Mouse (Mus musculus): Measurements from ENCODE around the gene Cdc14a. TPM values are rescaled to one million over a fixed set of nuclear protein-coding genes. Genes with fewer than 3 reads are reported as not detected.
A peak's percentile ranks its signal among the peaks of the same experiment; 100 is the strongest.
"Not testable (repeated sequence)": the region's sequence is repeated elsewhere in the genome, so short reads cannot be mapped to it uniquely, and the experiment has no call there.

Cdc14a gene
- polyA plus RNA-seq, 1 experiment, result 2.9 TPM

GRCm38 (mm10) chr3:116361101-116361500 is 62.7 kb downstream of the Cdc14a start:
- Histone ChIP-seq H3K4me1 (ENCODE audit: control insufficient read depth, insufficient read depth, low read length) (no peaks in the 10 kb centered on the region), H3K4me3 (ENCODE audit: insufficient read depth, low read length) (no peak overlapping the region), H3K27ac (ENCODE audit: insufficient read depth, low read length) (no peak overlapping the region)
- TF ChIP-seq CTCF (IDR thresholded peaks at IDR 0.05; ENCODE audit: extremely low read depth, insufficient read depth, low read length) (no peak), POLR2A (IDR thresholded peaks at IDR 0.05; ENCODE audit: extremely low read depth, insufficient read depth, low read length) (no peak)

DNA sequence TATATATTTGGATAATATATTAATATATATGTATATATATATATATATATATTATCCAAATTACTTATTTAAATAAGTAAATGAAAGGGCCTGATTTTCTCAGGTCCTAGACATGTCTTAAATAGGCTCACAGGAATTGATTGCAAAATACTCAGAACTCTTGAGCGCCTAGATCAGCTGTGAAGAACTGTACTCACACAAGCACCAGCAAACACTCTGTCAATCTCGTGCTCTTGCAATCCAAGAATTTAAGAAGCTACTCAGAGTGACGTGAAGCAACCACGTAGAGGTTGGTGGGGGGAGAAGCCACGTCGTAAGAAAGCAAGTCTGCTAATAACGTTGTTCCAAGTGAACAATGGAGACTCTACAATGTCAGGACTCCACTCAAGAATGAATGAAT is 66.0 kb downstream of the Cdc14a start:
- Histone ChIP-seq H3K4me1 (ENCODE audit: control insufficient read depth, insufficient read depth, low read length) (no peaks in the 10 kb centered on the region), H3K4me3 (ENCODE audit: insufficient read depth, low read length) (no peak overlapping the region), H3K27ac (ENCODE audit: insufficient read depth, low read length) (no peak overlapping the region)
- TF ChIP-seq POLR2A (IDR thresholded peaks at IDR 0.05; ENCODE audit: extremely low read depth, insufficient read depth, low read length) (no peak), CTCF (IDR thresholded peaks at IDR 0.05; ENCODE audit: extremely low read depth, insufficient read depth, low read length) (no peak)

DNA sequence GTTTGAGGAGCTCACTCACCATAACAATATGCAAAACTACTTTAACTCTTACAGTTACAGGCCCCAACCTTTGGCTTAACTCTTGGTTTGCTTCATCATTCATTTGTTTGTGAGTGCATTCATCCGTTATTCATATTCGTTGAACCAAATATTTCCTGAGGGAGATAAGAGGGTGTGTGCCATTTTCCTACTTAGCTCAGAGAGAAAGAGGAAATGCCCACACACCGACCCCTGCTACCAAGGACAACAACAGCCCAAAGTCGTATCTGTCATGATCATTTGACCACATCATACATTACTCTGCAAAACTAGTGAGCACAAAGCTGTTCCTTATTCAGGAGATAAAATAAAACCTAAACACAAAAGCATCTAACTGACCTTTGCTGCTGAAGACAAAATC is 66.7 kb downstream of the Cdc14a start:
- TF ChIP-seq POLR2A (IDR thresholded peaks at IDR 0.05; ENCODE audit: extremely low read depth, insufficient read depth, low read length) (no peak), CTCF (IDR thresholded peaks at IDR 0.05; ENCODE audit: extremely low read depth, insufficient read depth, low read length) (no peak)
- H3K4me1 ChIP-seq (ENCODE audit: control insufficient read depth, insufficient read depth, low read length), result no peaks in the 10 kb centered on the region
- no peak overlapping the region for H3K27ac ChIP-seq (ENCODE audit: insufficient read depth, low read length)
- H3K4me3 ChIP-seq (ENCODE audit: insufficient read depth, low read length), result no peak overlapping the region

DNA sequence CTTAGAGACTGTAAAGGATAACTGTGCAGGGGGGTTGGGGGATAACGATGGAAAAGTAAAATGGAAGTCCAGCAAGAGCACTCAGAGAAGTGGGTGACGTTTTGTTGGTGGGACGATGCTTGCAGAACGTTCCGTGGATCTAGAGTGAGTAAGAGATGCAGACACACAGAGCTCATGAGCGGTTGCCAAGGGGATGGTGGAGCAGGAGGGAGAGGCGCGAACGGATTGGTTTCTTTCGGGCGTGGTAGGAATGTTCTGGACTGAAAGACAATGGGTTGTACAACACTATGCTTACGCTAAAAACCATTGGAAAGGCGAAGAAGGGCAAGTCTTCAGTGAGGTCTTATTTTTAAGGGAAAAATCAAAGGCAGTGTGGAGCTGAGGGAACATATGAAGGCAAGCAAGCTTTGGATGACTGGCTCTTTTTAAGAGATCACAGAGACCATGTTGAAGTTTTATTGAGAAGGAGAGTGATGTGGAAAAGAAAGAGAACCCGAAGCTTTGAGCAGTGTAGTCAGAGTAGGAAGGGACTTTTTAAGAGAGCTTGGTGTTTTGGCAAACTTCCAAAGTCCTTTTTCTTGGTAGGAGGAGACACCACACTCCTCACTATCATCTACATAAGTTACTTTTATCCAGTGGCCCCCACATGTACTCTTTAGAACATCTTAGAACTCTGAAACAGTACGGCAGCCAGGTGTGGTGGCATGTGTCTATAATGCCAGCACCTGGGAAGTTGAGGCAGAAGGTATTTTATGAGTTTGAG is 68.6 kb downstream of the Cdc14a start:
- Histone ChIP-seq H3K4me3 (ENCODE audit: insufficient read depth, low read length) (no peak overlapping the region), H3K27ac (ENCODE audit: insufficient read depth, low read length) (no peak overlapping the region), H3K4me1 (ENCODE audit: control insufficient read depth, insufficient read depth, low read length) (no peaks in the 10 kb centered on the region)
- TF ChIP-seq CTCF (IDR thresholded peaks at IDR 0.05; ENCODE audit: extremely low read depth, insufficient read depth, low read length) (no peak), POLR2A (IDR thresholded peaks at IDR 0.05; ENCODE audit: extremely low read depth, insufficient read depth, low read length) (no peak)

DNA sequence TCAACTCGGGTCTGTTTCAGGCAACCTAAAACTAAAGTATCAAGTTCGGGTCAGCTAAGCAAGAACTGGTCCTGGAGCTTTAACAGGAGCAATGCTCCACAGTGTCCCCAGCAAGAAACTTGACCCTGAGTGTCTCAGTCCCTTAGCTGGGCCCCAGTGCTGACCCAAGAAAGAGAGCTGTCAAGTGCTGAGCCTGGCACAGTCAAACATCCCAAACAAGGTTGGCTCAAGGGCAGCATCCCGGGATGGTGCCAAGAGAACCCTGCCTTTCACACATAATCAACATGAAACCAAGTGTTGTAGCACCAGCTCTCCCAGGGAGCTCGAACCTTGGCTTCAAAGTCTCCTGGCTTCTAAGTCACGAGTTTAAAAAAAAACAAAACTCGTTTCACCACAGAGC is 71.3 kb downstream of the Cdc14a start:
- no peak overlapping the region for H3K4me3 ChIP-seq (ENCODE audit: insufficient read depth, low read length)
- TF ChIP-seq POLR2A (IDR thresholded peaks at IDR 0.05; ENCODE audit: extremely low read depth, insufficient read depth, low read length) (no peak), CTCF (IDR thresholded peaks at IDR 0.05; ENCODE audit: extremely low read depth, insufficient read depth, low read length) (no peak)
- no peak overlapping the region for H3K27ac ChIP-seq (ENCODE audit: insufficient read depth, low read length)
- H3K4me1 ChIP-seq (ENCODE audit: control insufficient read depth, insufficient read depth, low read length), result no peaks in the 10 kb centered on the region

GRCm38 (mm10) chr3:116350389-116350967 is 73.4 kb downstream of the Cdc14a start:
- Histone ChIP-seq H3K4me1 (ENCODE audit: control insufficient read depth, insufficient read depth, low read length) (no peaks in the 10 kb centered on the region), H3K27ac (ENCODE audit: insufficient read depth, low read length) (no peak overlapping the region), H3K4me3 (ENCODE audit: insufficient read depth, low read length) (no peak overlapping the region)
- TF ChIP-seq CTCF (IDR thresholded peaks at IDR 0.05; ENCODE audit: extremely low read depth, insufficient read depth, low read length) (no peak), POLR2A (IDR thresholded peaks at IDR 0.05; ENCODE audit: extremely low read depth, insufficient read depth, low read length) (no peak)

- not testable (repeated sequence) for H3K4me1 ChIP-seq (ENCODE audit: control insufficient read depth, insufficient read depth, low read length); H3K4me3 ChIP-seq (ENCODE audit: insufficient read depth, low read length); H3K27ac ChIP-seq (ENCODE audit: insufficient read depth, low read length)
Observed at GRCm38 (mm10) chr3:116347571-116347970, 76.3 kb downstream of the Cdc14a start.

DNA sequence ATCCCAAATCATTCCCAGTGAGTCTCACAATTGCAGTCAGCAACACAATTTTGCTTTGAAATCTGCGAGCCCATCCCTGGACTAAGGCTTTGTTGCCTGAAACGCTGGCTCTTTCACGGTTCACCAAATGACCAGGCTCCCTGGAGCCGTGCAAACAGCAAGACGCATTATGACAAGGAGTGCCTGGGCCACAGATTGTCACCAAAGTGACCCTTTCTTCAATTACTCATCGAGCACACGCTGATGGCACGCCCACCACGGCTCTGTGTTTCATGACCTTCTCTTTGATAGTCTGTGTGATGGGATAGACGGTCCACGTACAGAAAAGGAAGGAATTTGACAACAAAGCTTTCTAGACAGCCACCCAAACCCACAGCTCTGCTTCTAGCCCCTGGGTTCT is 78.6 kb downstream of the Cdc14a start:
- Histone ChIP-seq H3K4me3 (ENCODE audit: insufficient read depth, low read length) (no peak overlapping the region), H3K27ac (ENCODE audit: insufficient read depth, low read length) (no peak overlapping the region), H3K4me1 (ENCODE audit: control insufficient read depth, insufficient read depth, low read length) (no peaks in the 10 kb centered on the region)
- no peak for TF ChIP-seq POLR2A (IDR thresholded peaks at IDR 0.05; ENCODE audit: extremely low read depth, insufficient read depth, low read length)
- TF ChIP-seq CTCF (IDR thresholded peaks at IDR 0.05; ENCODE audit: extremely low read depth, insufficient read depth, low read length), result no peak

- TF ChIP-seq CTCF (IDR thresholded peaks at IDR 0.05; ENCODE audit: extremely low read depth, insufficient read depth, low read length) (no peak), POLR2A (IDR thresholded peaks at IDR 0.05; ENCODE audit: extremely low read depth, insufficient read depth, low read length) (no peak)
- H3K4me1 ChIP-seq (ENCODE audit: control insufficient read depth, insufficient read depth, low read length), result no peaks in the 10 kb centered on the region
- no peak overlapping the region for H3K4me3 ChIP-seq (ENCODE audit: insufficient read depth, low read length)
- H3K27ac ChIP-seq (ENCODE audit: insufficient read depth, low read length), result no peak overlapping the region
Observed at GRCm38 (mm10) chr3:116342251-116342650, 81.6 kb downstream of the Cdc14a start.

DNA sequence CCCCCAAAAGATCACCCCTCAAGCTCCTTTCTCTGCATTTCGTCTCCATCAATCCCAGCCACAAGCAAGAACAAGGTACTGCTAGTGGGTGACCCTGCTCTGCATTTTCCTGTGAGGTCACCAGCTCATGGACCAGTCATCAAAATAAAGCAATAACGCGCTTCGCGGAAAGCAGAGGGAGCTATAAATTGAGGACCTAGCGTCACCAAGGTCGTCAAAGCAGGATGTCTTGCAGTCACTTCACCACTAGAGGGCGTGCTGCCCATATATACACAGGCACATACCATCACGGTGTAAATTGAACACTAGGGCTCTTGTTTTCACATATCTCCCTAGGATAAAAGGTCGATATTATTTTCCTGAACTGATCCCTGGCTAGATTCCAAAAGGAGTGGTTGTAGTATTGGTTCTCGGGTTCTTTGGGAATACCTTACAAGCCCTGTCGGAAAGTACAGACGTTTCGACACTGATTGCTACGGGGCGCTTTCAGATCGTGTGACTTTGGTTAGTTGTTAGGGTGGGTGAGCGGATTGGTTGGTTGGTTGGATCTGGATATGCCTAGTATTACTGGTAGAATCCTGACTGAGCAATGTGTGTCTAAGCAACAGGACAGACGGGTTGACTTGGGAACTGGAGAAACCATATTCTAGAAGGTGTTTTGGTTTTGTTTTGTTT is 82.7 kb downstream of the Cdc14a start:
- H3K27ac ChIP-seq (ENCODE audit: insufficient read depth, low read length), result no peak overlapping the region
- no peak overlapping the region for H3K4me3 ChIP-seq (ENCODE audit: insufficient read depth, low read length)
- TF ChIP-seq POLR2A (IDR thresholded peaks at IDR 0.05; ENCODE audit: extremely low read depth, insufficient read depth, low read length), result no peak
- peak; percentile 90 for TF ChIP-seq CTCF (IDR thresholded peaks at IDR 0.05; ENCODE audit: extremely low read depth, insufficient read depth, low read length)
- no peaks in the 10 kb centered on the region for H3K4me1 ChIP-seq (ENCODE audit: control insufficient read depth, insufficient read depth, low read length)
